Mouse (Mus musculus): ENCODE data around the gene Adipor2.

Adipor2 gene

GRCm38 (mm10) chr6:119420357-119420756 lies 2.9 kb upstream of the Adipor2 start:
- no peak for DNase-seq (ENCODE audit: low read depth, low spot score)

- DNase-seq (ENCODE audit: low read depth, low spot score), result no peak
Measured at GRCm38 (mm10) chr6:119419412-119419811, 1.9 kb upstream of the Adipor2 start.

- no peak for DNase-seq (ENCODE audit: low read depth, low spot score)
Measured at GRCm38 (mm10) chr6:119418392-119419251, 1.1 kb upstream of the Adipor2 start.

- no peak for DNase-seq (ENCODE audit: low read depth, low spot score)
Measured at GRCm38 (mm10) chr6:119417821-119418220, 317 bp upstream of the Adipor2 start.

- no peak for DNase-seq (ENCODE audit: low read depth, low spot score)
Measured at GRCm38 (mm10) chr6:119416643-119417042, 861 bp downstream of the Adipor2 start.

- DNase-seq (ENCODE audit: low read depth, low spot score), result no peak
Measured at GRCm38 (mm10) chr6:119414262-119415043, 3.1 kb downstream of the Adipor2 start.

- DNase-seq (ENCODE audit: low read depth, low spot score), result no peak
Measured at GRCm38 (mm10) chr6:119412588-119412987, 4.9 kb downstream of the Adipor2 start.

GRCm38 (mm10) chr6:119411511-119411910 lies 6.0 kb downstream of the Adipor2 start:
- DNase-seq (ENCODE audit: low read depth, low spot score), result no peak

- DNase-seq (ENCODE audit: low read depth, low spot score), result no peak
Measured at GRCm38 (mm10) chr6:119409766-119410165, 7.7 kb downstream of the Adipor2 start.

GRCm38 (mm10) chr6:119408582-119408981 lies 8.9 kb downstream of the Adipor2 start:
- DNase-seq (ENCODE audit: low read depth, low spot score), result no peak

GRCm38 (mm10) chr6:119407818-119408217 lies 9.7 kb downstream of the Adipor2 start:
- DNase-seq (ENCODE audit: low read depth, low spot score), result no peak

GRCm38 (mm10) chr6:119406528-119406927 lies 11.0 kb downstream of the Adipor2 start:
- no peak for DNase-seq (ENCODE audit: low read depth, low spot score)

GRCm38 (mm10) chr6:119405310-119405709 lies 12.2 kb downstream of the Adipor2 start:
- DNase-seq (ENCODE audit: low read depth, low spot score), result no peak

- no peak for DNase-seq (ENCODE audit: low read depth, low spot score)
Measured at GRCm38 (mm10) chr6:119404854-119405253, 12.7 kb downstream of the Adipor2 start.

GRCm38 (mm10) chr6:119402976-119403375 lies 14.5 kb downstream of the Adipor2 start:
- no peak for DNase-seq (ENCODE audit: low read depth, low spot score)

- DNase-seq (ENCODE audit: low read depth, low spot score), result no peak
Measured at GRCm38 (mm10) chr6:119401545-119402304, 15.8 kb downstream of the Adipor2 start.

GRCm38 (mm10) chr6:119400649-119401048 lies 16.9 kb downstream of the Adipor2 start:
- no peak for DNase-seq (ENCODE audit: low read depth, low spot score)

- no peak for DNase-seq (ENCODE audit: low read depth, low spot score)
Measured at GRCm38 (mm10) chr6:119399371-119399770, 18.1 kb downstream of the Adipor2 start.

- DNase-seq (ENCODE audit: low read depth, low spot score), result no peak
Measured at GRCm38 (mm10) chr6:119396309-119396634, 21.2 kb downstream of the Adipor2 start.

- no peak for DNase-seq (ENCODE audit: low read depth, low spot score)
Measured at GRCm38 (mm10) chr6:119395421-119396308, 21.8 kb downstream of the Adipor2 start.

- DNase-seq (ENCODE audit: low read depth, low spot score), result no peak
Measured at GRCm38 (mm10) chr6:119392836-119393235, 24.7 kb downstream of the Adipor2 start.

All from brain, embryonic 18.5 days (tissue).